Mouse (Mus musculus) bone marrow, adult 2 months (tissue): Measurements from ENCODE around the gene Cacna2d3.

Experiments
- CTCF ChIP-seq: fragments of 200-500 bp; IDR thresholded peaks from 2 replicates; pipeline ENCODE4 v1.5.1; 2011; ENCODE audit warnings: low read length, control low read depth; ENCODE audit not compliant: control insufficient read depth, insufficient read depth
- POLR2A ChIP-seq: fragments of 200-500 bp; IDR thresholded peaks from 2 replicates; pipeline ENCODE4 v1.6.1; 2011; ENCODE audit warnings: low read depth, mild to moderate bottlenecking, control low read depth, low read length, borderline replicate concordance; ENCODE audit not compliant: control insufficient read depth

GRCm38 (mm10) chr14:29324430-29324782 lies 397.3 kb downstream of the Cacna2d3 start:
- TF ChIP-seq CTCF (no peak), POLR2A (no peak)
